Mouse (Mus musculus) neural tube, embryonic 14.5 days (tissue): Measurements from ENCODE around the gene Arid1b. TPM values are rescaled to one million over a fixed set of nuclear protein-coding genes. Genes with fewer than 3 reads are reported as not detected.
A peak's percentile ranks its signal among the peaks of the same experiment; 100 is the strongest.

Experiments used
- ATAC-seq: fragments of 200-750 bp; cut with Nextera tagmentation; 2 replicates; pipeline ENCODE4 v1.8.0; 2017; ENCODE audit warnings: low read depth, mild to moderate bottlenecking, moderate TSS enrichment, moderate library complexity
- H3K27ac ChIP-seq: fragments of 300-500 bp; sonication (generic); 2 replicates; pipeline ENCODE4 v1.5.1; 2014; ENCODE audit warnings: low read depth, mild to moderate bottlenecking, control low read depth, low read length, moderate library complexity, mixed read lengths
- H3K27me3 ChIP-seq: fragments of 300-500 bp; sonication (generic); 2 replicates; pipeline ENCODE4 v1.6.1; 2014; ENCODE audit warnings: low read length; ENCODE audit not compliant: control insufficient read depth, insufficient read depth
- H3K36me3 ChIP-seq: fragments of 300-500 bp; sonication (generic); 2 replicates; pipeline ENCODE4 v1.6.1; 2014; ENCODE audit warnings: low read length, mixed read lengths; ENCODE audit not compliant: control insufficient read depth, insufficient read depth
- H3K4me1 ChIP-seq: fragments of 300-500 bp; sonication (generic); 2 replicates; pipeline ENCODE4 v1.6.1; 2014; ENCODE audit warnings: low read length; ENCODE audit not compliant: control insufficient read depth, insufficient read depth
- H3K4me2 ChIP-seq: fragments of 300-500 bp; sonication (generic); 2 replicates; pipeline ENCODE4 v1.6.1; 2014; ENCODE audit warnings: mild to moderate bottlenecking, low read depth, low read length, control low read depth
- H3K4me3 ChIP-seq: fragments of 300-500 bp; sonication (generic); 2 replicates; pipeline ENCODE4 v1.5.1; 2014; ENCODE audit warnings: low read depth, low read length, control low read depth, mixed read lengths
- H3K9ac ChIP-seq: fragments of 300-500 bp; sonication (generic); replicated peaks from 2 replicates; pipeline ENCODE4 v1.6.1; 2014; ENCODE audit warnings: low read depth, mild to moderate bottlenecking, control low read depth, low read length, mixed read lengths
- H3K9me3 ChIP-seq: fragments of 300-500 bp; sonication (generic); 2 replicates; pipeline ENCODE4 v1.6.1; 2016; ENCODE audit warnings: low read length; ENCODE audit not compliant: control insufficient read depth
- WGBS: fragments of 180-500 bp; shearing (Covaris S2); extraction: QIAGEN DNeasy Blood & Tissue Kit; methylation state at CpG from one replicate; pipeline ENCODE4 v1.1.7; 2014; 5-methylcytosine and 5-hydroxymethylcytosine counted together
- polyA plus RNA-seq: library from polyadenylated mRNA; unstranded; fragments of >200 nt; fragmentation: Nextera tagmentation; extraction: Ambion mirVana; gene quantifications from 2 replicates; pipeline ENCODE4 v1.2.1, GENCODE M21; 2014

Arid1b gene
- polyA plus RNA-seq, 1 experiment from 2014 or later = 22.2 TPM

- Histone ChIP-seq H3K4me3 (no peak overlapping the region), H3K9me3 (no peaks in the 10 kb centered on the region), H3K36me3 (no peaks in the 10 kb centered on the region), H3K27ac (no peak overlapping the region), H3K4me1 (peaks cover 51% of the 10 kb centered on the region), H3K9ac (no peak overlapping the region), H3K27me3 (no peaks in the 10 kb centered on the region), H3K4me2 (peak overlapping the region; percentile 31; the same call in 1 of the 2 replicates)
- ATAC-seq = no peak
- WGBS = 76% methylated on average over 1 of the region's 1 CpGs
Observed at GRCm38 (mm10) chr17:4999256-4999655, 5.1 kb downstream of the Arid1b start.

- Histone ChIP-seq H3K27me3 (no peaks in the 10 kb centered on the region), H3K4me3 (peak overlapping the region; percentile 11), H3K9ac (peak overlapping the region; percentile 32; the same call in 1 of the 2 replicates), H3K9me3 (no peaks in the 10 kb centered on the region), H3K27ac (no peak overlapping the region), H3K4me2 (peak overlapping the region; percentile 32), H3K4me1 (peaks cover 58% of the 10 kb centered on the region), H3K36me3 (no peaks in the 10 kb centered on the region)
- ATAC-seq = no peak
- WGBS = 43% methylated on average over 10 of the region's 10 CpGs
Observed at GRCm38 (mm10) chr17:5000001-5000400, 5.9 kb downstream of the Arid1b start.

- Histone ChIP-seq H3K4me1 (peaks cover 62% of the 10 kb centered on the region), H3K27ac (no peak overlapping the region), H3K9me3 (no peaks in the 10 kb centered on the region), H3K27me3 (no peaks in the 10 kb centered on the region), H3K9ac (no peak overlapping the region), H3K4me3 (no peak overlapping the region), H3K36me3 (no peaks in the 10 kb centered on the region), H3K4me2 (peak overlapping the region; percentile 32)
- no peak for ATAC-seq
- WGBS = 37% methylated on average over 7 of the region's 7 CpGs
Observed at GRCm38 (mm10) chr17:5000871-5001270, 6.7 kb downstream of the Arid1b start.

- no peak overlapping the region for H3K4me2 ChIP-seq
- ATAC-seq = no peak
- WGBS = 35% methylated on average over 9 of the region's 9 CpGs
Observed at GRCm38 (mm10) chr17:5001531-5002131, 7.5 kb downstream of the Arid1b start.

GRCm38 (mm10) chr17:5002937-5003508, 8.9 kb downstream of the Arid1b start:
- no peak for ATAC-seq
- Histone ChIP-seq H3K27me3 (no peaks in the 10 kb centered on the region), H3K9me3 (no peaks in the 10 kb centered on the region), H3K36me3 (no peaks in the 10 kb centered on the region), H3K4me1 (peaks cover 76% of the 10 kb centered on the region), H3K9ac (no peak overlapping the region), H3K27ac (0 out of 2 replicates have a peak overlapping the region, but pooled peaks have one; percentile 8), H3K4me2 (peak overlapping the region; percentile 19; the same call in 1 of the 2 replicates), H3K4me3 (no peak overlapping the region)
- 66% methylated on average over 10 of the region's 10 CpGs for WGBS

More at GRCm38 (mm10) chr17:5001531-5002131, 7.5 kb downstream of the Arid1b start:
- H3K9ac ChIP-seq = no peak overlapping the region
- H3K27ac ChIP-seq = no peak overlapping the region
- no peaks in the 10 kb centered on the region for H3K36me3 ChIP-seq
- H3K4me1 ChIP-seq = peaks cover 62% of the 10 kb centered on the region
- no peak overlapping the region for H3K4me3 ChIP-seq
- H3K27me3 ChIP-seq = no peaks in the 10 kb centered on the region
- no peaks in the 10 kb centered on the region for H3K9me3 ChIP-seq

GRCm38 (mm10) chr17:5004266-5004665, 10.1 kb downstream of the Arid1b start:
- 0 out of 2 replicates have a peak overlapping the region, but pooled peaks have one; percentile 5 for H3K4me2 ChIP-seq
- 45% methylated on average over 8 of the region's 8 CpGs for whole genome bisulfite sequencing
- no peak overlapping the region for H3K9ac ChIP-seq
- no peaks in the 10 kb centered on the region for H3K27me3 ChIP-seq
- no peak for ATAC-seq
- H3K9me3 ChIP-seq = no peaks in the 10 kb centered on the region
- H3K27ac ChIP-seq = no peak overlapping the region
- no peaks in the 10 kb centered on the region for H3K36me3 ChIP-seq
- no peak overlapping the region for H3K4me3 ChIP-seq
- peaks cover 83% of the 10 kb centered on the region for H3K4me1 ChIP-seq

GRCm38 (mm10) chr17:5004706-5005105, 10.6 kb downstream of the Arid1b start:
- Histone ChIP-seq H3K4me2 (0 out of 2 replicates have a peak overlapping the region, but pooled peaks have one; percentile 5), H3K4me3 (no peak overlapping the region), H3K9ac (no peak overlapping the region), H3K4me1 (peaks cover 85% of the 10 kb centered on the region), H3K9me3 (no peaks in the 10 kb centered on the region), H3K36me3 (no peaks in the 10 kb centered on the region), H3K27ac (no peak overlapping the region), H3K27me3 (no peaks in the 10 kb centered on the region)
- 38% methylated on average over 5 of the region's 5 CpGs for WGBS
- no peak for ATAC-seq

GRCm38 (mm10) chr17:5005285-5005684, 11.2 kb downstream of the Arid1b start:
- Histone ChIP-seq H3K4me1 (peaks cover 84% of the 10 kb centered on the region), H3K27ac (no peak overlapping the region), H3K4me3 (no peak overlapping the region), H3K27me3 (no peaks in the 10 kb centered on the region), H3K4me2 (no peak overlapping the region), H3K9ac (no peak overlapping the region), H3K36me3 (no peaks in the 10 kb centered on the region), H3K9me3 (no peaks in the 10 kb centered on the region)
- ATAC-seq = no peak
- WGBS = 85% methylated on average over 3 of the region's 3 CpGs

GRCm38 (mm10) chr17:5007156-5007658, 13.1 kb downstream of the Arid1b start:
- H3K9me3 ChIP-seq = no peaks in the 10 kb centered on the region
- peak overlapping the region; percentile 25 for H3K4me2 ChIP-seq
- H3K4me1 ChIP-seq = peaks cover 70% of the 10 kb centered on the region
- H3K36me3 ChIP-seq = no peaks in the 10 kb centered on the region
- H3K9ac ChIP-seq = no peak overlapping the region
- no peak overlapping the region for H3K27ac ChIP-seq
- WGBS = 5% methylated on average over 15 of the region's 15 CpGs
- no peaks in the 10 kb centered on the region for H3K27me3 ChIP-seq
- no peak overlapping the region for H3K4me3 ChIP-seq
- peak; percentile 41; the same call in 1 of the 2 replicates for ATAC-seq
